Mouse (Mus musculus): ENCODE data around the gene 1700024G13Rik.

DNA sequence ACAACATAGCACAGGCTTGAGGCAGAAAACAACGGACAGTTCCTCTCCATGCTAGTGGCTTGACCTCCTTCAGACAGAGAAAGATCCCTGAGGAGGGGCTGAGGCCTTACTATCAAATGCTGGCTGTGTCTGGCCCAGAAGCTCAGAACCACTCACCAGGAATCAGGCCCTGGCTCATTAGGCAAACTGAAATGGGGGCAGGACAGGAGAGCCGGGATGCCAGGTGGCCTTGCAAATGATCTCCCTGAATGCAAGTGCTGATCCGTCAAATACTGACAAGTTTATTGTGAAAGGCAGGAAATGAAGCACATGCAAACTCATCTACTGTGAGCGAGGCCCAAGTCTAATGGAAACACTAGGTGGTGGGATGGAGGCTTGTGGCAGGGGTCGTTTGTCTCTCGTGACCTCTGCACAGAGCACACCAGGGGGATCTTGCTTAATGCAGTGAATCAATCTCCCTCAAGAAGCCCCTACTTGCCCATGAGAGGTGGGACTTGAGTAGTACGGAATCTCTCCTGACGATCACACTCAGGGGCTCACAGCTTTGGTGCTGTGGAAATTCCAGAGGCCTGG lies 40.9 kb upstream of the 1700024G13Rik start:
- no peak for TF ChIP-seq POLR2A (IDR thresholded peaks at IDR 0.05; ENCODE audit: low read depth, low read length)
- TF ChIP-seq CTCF (IDR thresholded peaks at IDR 0.05; ENCODE audit: borderline replicate concordance, insufficient read depth, low read length) = no peak

Data from embryonic fibroblast, embryonic 13.5 days (primary cell).